ENCODE assay signal across 16 mouse cellular contexts in genomic region chr10:56429011-56429410, GRCm38 (mm10). TPM values are rescaled to one million over a fixed set of nuclear protein-coding genes. Genes with fewer than 3 reads are reported as not detected.
"Had no signal": no experiment of that assay in that cellular context is flagged by ENCODE, and none has a peak within 500 bp of the region (broad histone marks: within the 10 kb centered on the region; RNA-seq: fewer than 3 reads in every experiment).

No protein-coding gene starts in this region.

- H3K9ac ChIP-seq: liver, embryonic 15.5 days; liver, postnatal 0 days; lung, embryonic 15.5 days; midbrain, embryonic 12.5 days; midbrain, embryonic 15.5 days; neural tube, embryonic 12.5 days; stomach, embryonic 15.5 days had no signal

- ATAC-seq: liver, postnatal 0 days; midbrain, embryonic 15.5 days had no signal

- H3K27me3 ChIP-seq: liver, embryonic 15.5 days; lung, embryonic 15.5 days; megakaryocyte, embryonic 14.5 days; midbrain, embryonic 12.5 days; midbrain, embryonic 15.5 days; neural tube, embryonic 12.5 days; stomach, embryonic 15.5 days had no signal

- H3K27ac ChIP-seq: liver, embryonic 15.5 days; lung, embryonic 15.5 days; macrophage; midbrain, embryonic 12.5 days; midbrain, embryonic 15.5 days; neural tube, embryonic 12.5 days; stomach, embryonic 15.5 days; stomach, postnatal 0 days had no signal

- DNase-seq: liver, postnatal 0 days; lung, adult 2 months; lung, postnatal 10 days; right cerebral cortex, postnatal 14 days; thymus, postnatal 14 days; thymus, postnatal 36 days had no signal

- H3K4me2 ChIP-seq: liver, embryonic 15.5 days; lung, embryonic 15.5 days; midbrain, embryonic 12.5 days; midbrain, embryonic 15.5 days; neural tube, embryonic 12.5 days; stomach, embryonic 15.5 days had no signal

- H3K4me1 ChIP-seq: liver, embryonic 15.5 days; megakaryocyte, embryonic 14.5 days; neural tube, embryonic 12.5 days; stomach, embryonic 15.5 days had no signal

- H3K36me3 ChIP-seq: liver, embryonic 15.5 days; lung, embryonic 15.5 days; midbrain, embryonic 12.5 days; midbrain, embryonic 15.5 days; neural tube, embryonic 12.5 days; stomach, embryonic 15.5 days had no signal

- H3K4me3 ChIP-seq: liver, embryonic 15.5 days; lung, embryonic 15.5 days; megakaryocyte, embryonic 14.5 days; midbrain, embryonic 12.5 days; midbrain, embryonic 15.5 days; neural tube, embryonic 12.5 days; stomach, embryonic 15.5 days had no signal

- H3K9me3 ChIP-seq: liver, embryonic 15.5 days; lung, embryonic 15.5 days; midbrain, embryonic 12.5 days; midbrain, embryonic 15.5 days; neural tube, embryonic 12.5 days; stomach, embryonic 15.5 days had no signal

RNA-seq across cellular contexts. Expression of gene Gja1, which starts 51.9 kb away (rescaled TPM):
- total RNA-seq: monocyte, adult 5-6 weeks had no signal
